Mouse (Mus musculus) cortical plate, adult 2 months (tissue): ENCODE data around the gene Arl15.

Experiments used
- CTCF ChIP-seq: fragments of 200-500 bp; IDR thresholded peaks from 2 replicates; pipeline ENCODE4 v1.5.1; 2011; ENCODE audit warnings: mild to moderate bottlenecking, control low read depth, low read length; ENCODE audit not compliant: insufficient read depth; ENCODE audit errors: extremely low read depth
- POLR2A ChIP-seq: fragments of 200-500 bp; IDR thresholded peaks from 2 replicates; pipeline ENCODE4 v1.6.1; 2011; ENCODE audit warnings: mild to moderate bottlenecking, low read length, control low read depth; ENCODE audit not compliant: insufficient read depth; ENCODE audit errors: extremely low read depth

- TF ChIP-seq POLR2A (no peak), CTCF (no peak)
Observed at GRCm38 (mm10) chr13:113794705-113795655, 675 bp downstream of the Arl15 start.
